Mouse (Mus musculus): ENCODE results near the gene Shisa8. TPM values are rescaled to one million over a fixed set of nuclear protein-coding genes. Genes with fewer than 3 reads are reported as not detected.

The Shisa8 gene
- polyA plus RNA-seq, 1 experiment from 2014 or later: 0.13 TPM

DNA sequence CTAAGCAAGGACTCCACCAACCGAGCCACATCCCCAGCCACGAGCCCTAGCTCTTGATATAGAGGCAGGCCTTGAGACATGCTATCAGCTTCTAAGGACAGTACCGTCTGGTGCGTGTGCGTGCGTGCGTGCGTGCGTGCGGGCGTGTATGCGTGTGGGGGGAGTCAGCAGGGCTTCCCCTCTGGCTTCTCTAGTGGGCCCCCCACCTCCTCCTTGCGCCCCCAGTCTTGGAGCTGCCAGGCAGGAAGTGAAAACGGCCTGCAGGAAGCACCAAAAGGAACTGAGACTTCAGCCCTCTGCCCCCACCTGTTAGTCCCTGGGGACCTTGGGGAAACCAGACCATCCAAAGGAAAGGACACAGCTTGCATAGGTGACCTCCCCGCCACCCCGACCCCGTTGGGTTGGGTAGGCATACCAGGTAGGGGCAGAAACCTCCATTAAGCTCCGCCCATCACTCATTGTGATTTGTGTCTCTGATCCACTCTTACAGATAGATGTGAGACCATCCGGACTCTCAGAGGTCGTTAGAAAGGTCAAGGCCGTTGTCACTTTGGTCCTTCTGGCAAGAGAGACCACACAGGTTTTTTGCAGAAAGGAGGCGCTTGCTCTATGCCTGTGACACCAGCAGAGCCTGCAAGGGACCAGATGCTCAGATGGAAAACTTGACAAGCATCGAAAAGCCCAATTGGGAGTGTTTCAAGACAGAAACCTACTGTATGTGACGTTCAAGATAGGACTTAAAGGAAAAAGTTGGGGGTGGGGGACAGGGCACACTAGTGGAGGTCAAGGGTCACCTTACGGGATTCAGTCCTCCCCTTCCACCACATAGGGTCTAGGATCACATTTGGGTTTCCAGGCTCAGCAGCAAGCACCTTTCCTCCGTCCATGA lies 6.4 kb upstream of the Shisa8 start:
- WGBS: 71% methylated on average over 26 of the region's 26 CpGs
- Histone ChIP-seq H3K4me1 (peaks cover 38% of the 10 kb centered on the region), H3K9me3 (no peaks in the 10 kb centered on the region), H3K36me3 (no peaks in the 10 kb centered on the region), H3K4me3 (no peak overlapping the region), H3K27ac (no peak overlapping the region), H3K27me3 (ENCODE audit: insufficient read depth, poor library complexity, severe bottlenecking) (peaks cover 92% of the 10 kb centered on the region)
- no peak for DNase-seq (ENCODE audit: low spot score)

DNA sequence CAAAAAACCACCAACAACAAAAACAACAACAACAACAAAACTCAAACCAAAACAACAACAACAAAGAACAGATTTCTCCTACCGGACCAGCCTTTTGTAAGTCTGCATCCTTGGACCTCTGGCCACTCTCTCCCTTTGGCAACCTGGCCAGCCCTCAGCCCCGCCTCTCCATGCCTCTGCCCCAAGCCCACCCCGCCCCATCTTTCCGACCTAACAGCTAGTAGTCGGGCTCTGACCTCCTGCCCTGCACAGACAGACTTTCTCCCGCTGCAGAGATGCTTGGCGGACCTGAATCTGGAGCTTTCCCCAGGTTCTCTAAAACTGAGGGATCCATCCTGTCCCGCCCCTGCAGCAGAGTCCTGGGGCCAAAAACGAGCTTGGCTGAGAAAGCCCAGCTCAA lies 5.4 kb upstream of the Shisa8 start:
- Histone ChIP-seq H3K27me3 (ENCODE audit: insufficient read depth, poor library complexity, severe bottlenecking) (peaks cover 92% of the 10 kb centered on the region), H3K4me1 (peaks cover 32% of the 10 kb centered on the region), H3K36me3 (no peaks in the 10 kb centered on the region), H3K27ac (no peak overlapping the region), H3K4me3 (no peak overlapping the region), H3K9me3 (no peaks in the 10 kb centered on the region)
- no peak for DNase-seq (ENCODE audit: low spot score)
- 26% methylated on average over 9 of the region's 9 CpGs for WGBS

DNA sequence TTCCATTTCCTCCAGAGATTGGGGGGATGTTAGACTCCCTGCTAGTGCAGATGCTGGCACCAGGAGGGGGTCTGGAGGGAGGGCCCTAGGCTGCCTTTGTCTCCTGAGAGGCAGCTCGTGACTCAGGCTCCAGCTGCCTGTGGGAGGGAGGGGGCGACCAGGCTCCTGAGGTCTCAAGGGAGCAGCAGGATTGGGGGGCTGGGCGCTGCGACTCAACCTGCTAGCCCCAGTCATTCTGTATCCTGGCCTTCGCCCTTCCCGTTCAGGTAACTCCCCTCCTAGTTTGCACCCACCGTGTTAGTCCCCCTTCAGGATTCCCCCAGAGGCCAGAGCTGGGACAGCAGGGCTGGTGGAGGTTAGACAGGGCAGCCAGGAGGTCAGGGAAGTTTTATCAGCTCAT lies 4.4 kb upstream of the Shisa8 start:
- H3K9me3 ChIP-seq: no peaks in the 10 kb centered on the region
- no peak overlapping the region for H3K27ac ChIP-seq
- no peaks in the 10 kb centered on the region for H3K36me3 ChIP-seq
- DNase-seq (ENCODE audit: low spot score): no peak
- WGBS: 15% methylated on average over 7 of the region's 7 CpGs
- peaks cover 92% of the 10 kb centered on the region for H3K27me3 ChIP-seq (ENCODE audit: insufficient read depth, poor library complexity, severe bottlenecking)
- H3K4me1 ChIP-seq: peaks cover 39% of the 10 kb centered on the region
- H3K4me3 ChIP-seq: no peak overlapping the region

DNA sequence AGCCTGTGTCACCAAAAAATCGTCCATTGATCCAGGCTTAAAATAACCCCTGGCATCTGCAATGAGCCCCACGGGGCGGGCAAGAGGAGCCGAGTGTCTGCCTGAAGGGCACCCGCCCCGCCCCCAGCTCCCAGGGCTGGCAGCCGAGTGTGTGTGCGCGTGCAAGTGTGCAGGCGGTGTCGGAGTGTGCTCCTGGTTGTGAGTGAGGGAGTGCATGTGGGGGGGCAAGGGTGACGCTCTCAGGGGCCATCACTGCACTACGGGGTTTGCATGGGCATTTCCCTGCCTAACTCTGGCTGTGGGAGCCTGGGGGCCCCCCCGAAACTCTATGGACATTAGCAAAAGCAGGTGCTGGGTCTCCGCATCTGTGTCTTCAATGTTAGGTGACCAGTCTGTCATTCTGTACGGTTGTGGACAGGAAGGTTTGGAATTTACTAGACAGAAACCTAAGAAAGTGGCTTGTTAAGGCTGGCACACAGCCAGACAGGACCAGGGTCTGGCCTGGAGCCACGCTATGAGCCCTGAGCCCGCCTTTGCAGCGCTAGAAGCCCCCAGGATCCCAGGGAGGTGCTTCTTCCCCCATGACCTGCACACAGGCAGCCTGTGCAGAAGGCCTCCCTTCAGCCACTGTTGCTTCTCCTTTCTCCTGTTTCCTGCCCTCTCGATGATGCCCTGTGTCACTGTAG lies 3.7 kb upstream of the Shisa8 start:
- H3K36me3 ChIP-seq: no peaks in the 10 kb centered on the region
- DNase-seq (ENCODE audit: low spot score): no peak
- WGBS: 44% methylated on average over 20 of the region's 20 CpGs
- no peak overlapping the region for H3K4me3 ChIP-seq
- H3K27me3 ChIP-seq (ENCODE audit: insufficient read depth, poor library complexity, severe bottlenecking): peaks cover 92% of the 10 kb centered on the region
- peaks cover 46% of the 10 kb centered on the region for H3K4me1 ChIP-seq
- H3K27ac ChIP-seq: no peak overlapping the region; the same call in 1 of the 2 replicates
- no peaks in the 10 kb centered on the region for H3K9me3 ChIP-seq

DNA sequence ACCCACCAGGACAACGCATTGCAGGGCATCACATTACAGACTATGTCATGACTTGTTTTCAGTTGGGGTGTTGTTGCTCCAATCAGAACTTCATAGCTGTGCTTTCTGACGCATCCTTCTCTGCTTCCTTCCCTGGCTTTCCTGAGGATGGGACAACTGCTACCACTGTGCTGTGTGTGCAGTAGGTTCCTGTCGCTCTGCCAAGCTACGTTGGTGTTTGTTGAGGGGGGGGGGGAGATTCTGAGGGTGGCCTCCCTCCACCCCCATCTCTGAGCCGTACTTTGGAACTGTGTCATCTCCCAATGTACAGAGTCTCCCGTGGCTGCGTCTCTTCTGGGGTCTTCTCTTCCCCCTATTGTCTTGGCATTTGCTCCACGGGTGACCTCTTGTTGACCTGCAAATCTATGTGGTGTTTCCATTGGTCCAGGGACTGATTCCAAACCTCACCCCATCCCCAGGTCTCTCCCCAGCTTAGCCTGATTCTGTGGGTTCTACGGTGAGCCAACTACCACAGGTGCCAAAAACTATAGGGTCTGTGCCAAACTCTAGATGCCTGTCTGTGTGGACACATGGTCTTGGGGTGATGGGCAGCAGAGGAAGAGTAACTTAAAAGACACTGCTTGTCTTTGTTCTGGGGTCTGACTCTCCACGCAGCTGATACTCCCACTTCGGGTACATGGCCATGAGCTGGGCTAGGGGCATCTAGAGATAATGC lies 2.9 kb upstream of the Shisa8 start:
- peaks cover 47% of the 10 kb centered on the region for H3K4me1 ChIP-seq
- no peaks in the 10 kb centered on the region for H3K36me3 ChIP-seq
- H3K9me3 ChIP-seq: no peaks in the 10 kb centered on the region
- H3K4me3 ChIP-seq: no peak overlapping the region
- WGBS: 36% methylated on average over 11 of the region's 11 CpGs
- H3K27me3 ChIP-seq (ENCODE audit: insufficient read depth, poor library complexity, severe bottlenecking): peaks cover 92% of the 10 kb centered on the region
- no peak overlapping the region for H3K27ac ChIP-seq
- no peak for DNase-seq (ENCODE audit: low spot score)

DNA sequence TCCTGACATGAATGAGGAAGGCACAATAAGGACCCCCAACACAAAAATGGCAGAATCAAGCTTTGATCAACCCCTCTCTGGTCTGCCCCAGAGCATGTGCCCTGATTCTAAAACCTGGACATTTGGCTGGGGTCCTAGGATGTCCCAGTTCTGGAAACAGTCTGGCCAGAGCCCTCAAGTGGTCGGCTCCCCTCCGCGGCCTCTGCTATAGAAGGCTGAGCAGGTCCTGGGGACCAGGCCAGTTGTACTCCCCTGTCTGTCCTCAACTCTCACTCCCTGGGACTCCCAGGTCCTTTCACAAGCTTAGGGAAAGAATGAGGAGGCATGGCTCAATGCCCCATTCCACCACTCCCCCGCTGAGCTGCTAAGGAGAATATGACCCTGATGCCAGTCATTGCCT lies 607 bp upstream of the Shisa8 start:
- H3K9me3 ChIP-seq: no peaks in the 10 kb centered on the region
- WGBS: 10% methylated on average over 4 of the region's 4 CpGs
- H3K4me1 ChIP-seq: peaks cover 42% of the 10 kb centered on the region
- peaks cover 98% of the 10 kb centered on the region for H3K27me3 ChIP-seq (ENCODE audit: insufficient read depth, poor library complexity, severe bottlenecking)
- no peak overlapping the region for H3K4me3 ChIP-seq
- no peaks in the 10 kb centered on the region for H3K36me3 ChIP-seq
- no peak for DNase-seq (ENCODE audit: low spot score)
- no peak overlapping the region for H3K27ac ChIP-seq

DNA sequence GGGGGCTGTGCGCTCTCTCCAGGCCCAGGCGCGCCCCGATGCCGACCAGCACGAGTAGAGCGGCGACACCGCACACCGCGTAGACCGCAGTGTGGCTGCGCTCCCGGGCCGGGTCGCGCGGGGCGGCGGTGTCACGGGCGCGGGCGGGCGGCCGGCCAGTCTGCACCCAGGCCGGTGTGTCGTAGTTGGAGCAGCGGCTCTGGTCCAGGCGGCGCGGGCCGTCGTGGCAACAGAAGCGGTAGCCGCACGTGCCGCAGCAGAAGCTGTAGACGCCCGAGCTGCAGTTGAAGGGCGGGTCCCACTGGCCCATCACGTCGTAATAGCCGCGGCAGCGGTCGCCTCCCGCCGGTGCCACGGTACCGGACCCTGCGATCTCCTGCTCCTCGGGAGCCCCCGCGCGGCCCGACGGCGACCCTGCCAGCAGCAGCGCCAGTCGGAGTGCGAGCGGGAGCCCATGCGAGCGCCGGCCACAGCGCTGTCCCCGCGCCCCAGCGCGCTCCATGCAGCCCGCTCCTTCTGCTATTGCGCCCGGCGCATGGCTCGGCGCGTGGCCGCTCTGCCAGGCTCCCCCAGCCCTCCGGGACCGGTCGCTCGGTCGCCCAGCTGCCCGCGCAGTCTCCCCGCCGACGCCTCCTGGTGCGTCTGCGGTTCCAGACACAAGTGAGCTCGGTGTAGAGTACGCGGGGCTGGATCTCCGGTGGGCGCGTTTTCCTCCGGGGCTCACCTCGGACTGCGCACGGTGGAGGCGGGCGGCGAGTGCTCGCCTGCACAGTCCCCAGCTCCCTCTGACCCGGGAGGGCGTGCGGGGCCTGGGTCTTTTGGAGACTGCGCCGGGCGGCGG lies 484 bp downstream of the Shisa8 start:
- WGBS: under 1% methylated on average over 109 of the region's 112 CpGs
- no peaks in the 10 kb centered on the region for H3K9me3 ChIP-seq
- DNase-seq (ENCODE audit: low spot score): no peak
- peaks cover 43% of the 10 kb centered on the region for H3K4me1 ChIP-seq
- no peaks in the 10 kb centered on the region for H3K36me3 ChIP-seq
- H3K27me3 ChIP-seq (ENCODE audit: insufficient read depth, poor library complexity, severe bottlenecking): peaks cover 100% of the 10 kb centered on the region
- peak overlapping the region; percentile 68 for H3K27ac ChIP-seq
- peak overlapping the region; percentile 64 for H3K4me3 ChIP-seq

DNA sequence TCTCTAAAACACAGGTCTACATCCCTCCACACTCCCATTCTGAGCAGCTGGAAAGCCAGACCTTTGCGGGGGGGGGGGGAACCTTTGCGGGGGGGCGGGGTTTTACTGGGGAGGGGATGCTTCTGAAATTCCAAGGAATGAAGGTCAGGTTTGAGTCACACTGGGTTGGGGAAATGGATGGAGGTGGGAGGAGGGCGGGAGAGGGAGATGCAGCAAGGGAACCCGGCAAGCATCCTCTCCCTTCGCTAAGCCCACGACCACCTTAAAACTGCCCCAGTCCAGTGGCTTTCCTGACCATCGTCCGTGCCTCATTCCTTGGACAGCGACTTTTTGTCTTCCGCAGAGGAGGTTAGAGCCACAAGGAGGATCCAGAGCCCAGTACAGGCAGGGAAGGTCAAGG lies 1.3 kb downstream of the Shisa8 start:
- no peak for DNase-seq (ENCODE audit: low spot score)
- Histone ChIP-seq H3K27ac (no peak overlapping the region), H3K36me3 (peaks cover 4% of the 10 kb centered on the region), H3K4me1 (peaks cover 43% of the 10 kb centered on the region), H3K9me3 (no peaks in the 10 kb centered on the region), H3K4me3 (peak overlapping the region; percentile 64), H3K27me3 (ENCODE audit: insufficient read depth, poor library complexity, severe bottlenecking) (peaks cover 100% of the 10 kb centered on the region)
- WGBS: 3% methylated on average over 11 of the region's 11 CpGs

DNA sequence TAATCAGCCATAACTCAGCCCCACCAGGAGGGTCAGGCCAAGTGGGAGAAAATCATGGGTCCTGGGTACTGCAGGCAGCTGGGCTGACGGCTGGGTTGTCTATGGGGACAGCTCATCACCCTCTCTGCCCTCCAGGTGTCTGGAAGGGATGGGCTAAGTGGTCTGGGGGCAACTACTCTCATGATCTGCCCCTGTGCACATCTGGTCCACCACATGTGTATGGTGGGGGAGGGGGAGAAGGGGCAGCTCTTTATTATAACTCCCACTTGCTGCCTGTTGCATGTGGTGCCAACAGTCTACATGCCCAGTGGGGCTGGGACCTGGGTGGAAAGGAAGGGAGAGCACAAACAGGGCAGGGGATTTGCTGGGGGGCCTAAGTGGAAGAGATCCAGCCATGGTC lies 1.8 kb downstream of the Shisa8 start:
- peaks cover 43% of the 10 kb centered on the region for H3K4me1 ChIP-seq
- WGBS: 44% methylated on average over 1 of the region's 1 CpGs
- H3K9me3 ChIP-seq: no peaks in the 10 kb centered on the region
- no peak overlapping the region for H3K4me3 ChIP-seq
- no peak overlapping the region for H3K27ac ChIP-seq
- DNase-seq (ENCODE audit: low spot score): no peak
- H3K27me3 ChIP-seq (ENCODE audit: insufficient read depth, poor library complexity, severe bottlenecking): peaks cover 100% of the 10 kb centered on the region
- peaks cover 9% of the 10 kb centered on the region for H3K36me3 ChIP-seq

DNA sequence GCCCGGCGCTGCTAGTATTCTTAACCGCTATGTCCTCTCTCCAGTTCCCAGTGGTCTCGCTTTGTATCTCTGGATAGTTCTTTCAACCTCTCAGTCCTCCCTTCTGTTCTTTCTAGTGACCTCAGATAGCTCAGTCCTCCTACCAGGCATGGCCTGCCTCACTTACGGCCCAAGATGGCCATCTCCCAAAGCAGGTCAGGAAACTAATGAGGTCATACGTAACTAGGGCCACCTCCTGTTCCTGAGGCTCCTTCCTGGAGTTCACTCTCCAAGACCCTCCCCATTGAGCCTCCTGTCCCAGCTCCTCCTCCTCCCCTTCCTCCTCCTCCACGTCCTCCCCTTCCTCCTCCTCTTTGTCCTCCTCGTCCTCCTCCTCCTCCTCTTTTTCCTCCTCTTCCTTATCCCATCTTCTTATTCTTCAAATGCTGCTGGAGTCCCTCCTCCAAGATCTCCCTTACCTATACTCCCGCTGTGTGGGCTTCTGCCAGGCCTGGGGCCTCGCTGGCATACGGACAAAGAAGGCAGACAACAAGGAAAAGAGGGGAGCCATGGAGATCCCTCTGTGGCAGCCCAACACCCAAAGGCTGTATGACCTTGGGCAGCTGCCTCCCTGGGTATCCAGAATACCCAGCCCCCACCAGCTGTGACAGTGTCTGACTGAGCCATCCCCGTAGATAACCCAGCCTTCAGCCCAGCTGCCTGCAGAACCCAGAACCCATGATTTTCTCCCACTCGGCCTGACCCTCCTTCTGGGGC lies 3.1 kb downstream of the Shisa8 start:
- Histone ChIP-seq H3K4me3 (no peak overlapping the region), H3K27me3 (ENCODE audit: insufficient read depth, poor library complexity, severe bottlenecking) (peaks cover 100% of the 10 kb centered on the region), H3K4me1 (peaks cover 41% of the 10 kb centered on the region), H3K36me3 (peaks cover 23% of the 10 kb centered on the region), H3K9me3 (no peaks in the 10 kb centered on the region), H3K27ac (no peak overlapping the region)
- DNase-seq (ENCODE audit: low spot score): no peak
- WGBS: 72% methylated on average over 13 of the region's 13 CpGs

DNA sequence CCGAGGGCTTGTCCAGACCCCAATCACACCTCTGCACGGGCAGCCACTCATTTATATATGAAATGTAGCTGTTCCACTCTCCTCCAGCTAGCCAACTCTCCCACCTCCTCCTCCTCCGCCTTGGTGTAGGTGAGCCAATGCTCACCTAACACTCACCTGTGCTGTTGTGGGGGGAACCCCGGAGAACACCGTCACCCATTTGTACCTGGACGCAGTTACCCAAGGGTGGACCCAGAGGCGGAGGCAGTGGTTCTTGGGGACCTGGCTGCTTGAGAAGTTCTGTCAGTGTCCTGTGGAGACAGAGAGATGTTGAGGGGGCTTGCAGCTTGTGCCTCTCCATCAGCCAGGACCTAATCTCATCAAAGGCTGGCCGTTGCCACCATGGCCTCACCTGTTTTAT lies 4.3 kb downstream of the Shisa8 start:
- peaks cover 34% of the 10 kb centered on the region for H3K36me3 ChIP-seq
- whole genome bisulfite sequencing: 79% methylated on average over 8 of the region's 8 CpGs
- H3K4me1 ChIP-seq: peaks cover 40% of the 10 kb centered on the region
- H3K9me3 ChIP-seq: no peaks in the 10 kb centered on the region
- no peak overlapping the region for H3K4me3 ChIP-seq
- no peak overlapping the region for H3K27ac ChIP-seq
- peaks cover 99% of the 10 kb centered on the region for H3K27me3 ChIP-seq (ENCODE audit: insufficient read depth, poor library complexity, severe bottlenecking)
- no peak for DNase-seq (ENCODE audit: low spot score)
